Mouse (Mus musculus) megakaryocyte, embryonic 14.5 days (primary cell): ENCODE data around the gene Vwa8. TPM values are rescaled to one million over a fixed set of nuclear protein-coding genes. Genes with fewer than 3 reads are reported as not detected.

Experiments
- H3K27me3 ChIP-seq: replicated peaks from 2 replicates; pipeline ENCODE3; 2012; ENCODE audit warnings: inconsistent platforms
- H3K36me3 ChIP-seq: replicated peaks from 2 replicates; pipeline ENCODE3; 2012; ENCODE audit warnings: low read length, inconsistent platforms, mixed read lengths
- H3K4me1 ChIP-seq: 2 replicates; pipeline ENCODE4 v1.6.1; 2012; ENCODE audit warnings: inconsistent platforms
- H3K4me3 ChIP-seq: replicated peaks from 2 replicates; pipeline ENCODE3; 2012; ENCODE audit warnings: moderate library complexity, mild to moderate bottlenecking, inconsistent platforms
- H3K9me3 ChIP-seq: 2 replicates; pipeline ENCODE4 v1.6.1; 2012; ENCODE audit warnings: inconsistent platforms
- FLI1 ChIP-seq: IDR thresholded peaks from 2 replicates; pipeline ENCODE4 v1.6.1; 2012; ENCODE audit warnings: low read length, inconsistent platforms, mixed read lengths
- GATA1 ChIP-seq: IDR thresholded peaks from 3 replicates; pipeline ENCODE4 v1.6.1; 2012; ENCODE audit warnings: mixed read lengths, low read length, inconsistent platforms, borderline replicate concordance
- polyA plus RNA-seq: library from polyadenylated mRNA; stranded (reverse); fragments of >175 nt; gene quantifications from 2 replicates; pipeline ENCODE4 v1.2.3, GENCODE M21; 2012; ENCODE audit warnings: low replicate concordance; ENCODE audit not compliant: insufficient read depth

The Vwa8 gene
- polyA plus RNA-seq, 1 experiment = 0.75 TPM

GRCm38 (mm10) chr14:79204866-79205265, 356.0 kb downstream of the Vwa8 start:
- Histone ChIP-seq H3K4me1 (peaks cover 52% of the 10 kb centered on the region), H3K9me3 (no peaks in the 10 kb centered on the region), H3K27me3 (no peaks in the 10 kb centered on the region), H3K36me3 (peaks cover 2% of the 10 kb centered on the region), H3K4me3 (no peak overlapping the region)
- TF ChIP-seq GATA1 (no peak), FLI1 (no peak)

GRCm38 (mm10) chr14:79206210-79206609, 357.4 kb downstream of the Vwa8 start:
- Histone ChIP-seq H3K27me3 (no peaks in the 10 kb centered on the region), H3K9me3 (no peaks in the 10 kb centered on the region), H3K36me3 (peaks cover 2% of the 10 kb centered on the region), H3K4me3 (no peak overlapping the region), H3K4me1 (peaks cover 38% of the 10 kb centered on the region)
- TF ChIP-seq GATA1 (no peak), FLI1 (no peak)

- Histone ChIP-seq H3K27me3 (no peaks in the 10 kb centered on the region), H3K4me1 (peaks cover 22% of the 10 kb centered on the region), H3K36me3 (no peaks in the 10 kb centered on the region), H3K4me3 (no peak overlapping the region), H3K9me3 (no peaks in the 10 kb centered on the region)
- TF ChIP-seq GATA1 (no peak), FLI1 (no peak)
These were observed 359.6 kb downstream of the Vwa8 start for GRCm38 (mm10) chr14:79208468-79208867.

- peaks cover 20% of the 10 kb centered on the region for H3K4me1 ChIP-seq
- H3K27me3 ChIP-seq = no peaks in the 10 kb centered on the region
- TF ChIP-seq FLI1 (no peak), GATA1 (no peak)
- no peaks in the 10 kb centered on the region for H3K9me3 ChIP-seq
- no peaks in the 10 kb centered on the region for H3K36me3 ChIP-seq
- no peak overlapping the region for H3K4me3 ChIP-seq
These were observed 361.0 kb downstream of the Vwa8 start for GRCm38 (mm10) chr14:79209813-79210212.

- TF ChIP-seq GATA1 (no peak), FLI1 (no peak)
These were observed 363.6 kb downstream of the Vwa8 start for GRCm38 (mm10) chr14:79212380-79212991.

GRCm38 (mm10) chr14:79214129-79214528, 365.3 kb downstream of the Vwa8 start:
- Histone ChIP-seq H3K4me3 (no peak overlapping the region), H3K36me3 (no peaks in the 10 kb centered on the region), H3K27me3 (no peaks in the 10 kb centered on the region), H3K4me1 (peaks cover 29% of the 10 kb centered on the region), H3K9me3 (no peaks in the 10 kb centered on the region)
- TF ChIP-seq GATA1 (no peak), FLI1 (no peak)

More at GRCm38 (mm10) chr14:79212380-79212991, 363.6 kb downstream of the Vwa8 start:
- H3K9me3 ChIP-seq = no peaks in the 10 kb centered on the region
- H3K4me1 ChIP-seq = peaks cover 25% of the 10 kb centered on the region
- no peaks in the 10 kb centered on the region for H3K27me3 ChIP-seq
- no peaks in the 10 kb centered on the region for H3K36me3 ChIP-seq
- H3K4me3 ChIP-seq = no peak overlapping the region

- H3K4me3 ChIP-seq = no peak overlapping the region
- H3K9me3 ChIP-seq = no peaks in the 10 kb centered on the region
- TF ChIP-seq FLI1 = no peak
- TF ChIP-seq GATA1 = no peak
- no peaks in the 10 kb centered on the region for H3K27me3 ChIP-seq
- H3K36me3 ChIP-seq = no peaks in the 10 kb centered on the region
- H3K4me1 ChIP-seq = peaks cover 30% of the 10 kb centered on the region
These were observed 365.9 kb downstream of the Vwa8 start for GRCm38 (mm10) chr14:79214660-79215249.

- Histone ChIP-seq H3K36me3 (no peaks in the 10 kb centered on the region), H3K9me3 (no peaks in the 10 kb centered on the region), H3K27me3 (no peaks in the 10 kb centered on the region), H3K4me1 (peaks cover 35% of the 10 kb centered on the region), H3K4me3 (no peak overlapping the region)
- no peak for TF ChIP-seq FLI1
- no peak for TF ChIP-seq GATA1
These were observed 367.5 kb downstream of the Vwa8 start for GRCm38 (mm10) chr14:79216366-79216765.

GRCm38 (mm10) chr14:79223431-79224036, 374.7 kb downstream of the Vwa8 start:
- Histone ChIP-seq H3K4me1 (peaks cover 70% of the 10 kb centered on the region), H3K27me3 (no peaks in the 10 kb centered on the region), H3K9me3 (no peaks in the 10 kb centered on the region), H3K4me3 (no peak overlapping the region), H3K36me3 (no peaks in the 10 kb centered on the region)
- TF ChIP-seq FLI1 (no peak), GATA1 (no peak)

- no peaks in the 10 kb centered on the region for H3K9me3 ChIP-seq
- TF ChIP-seq GATA1 = no peak
- TF ChIP-seq FLI1 = no peak
- no peaks in the 10 kb centered on the region for H3K27me3 ChIP-seq
- peaks cover 54% of the 10 kb centered on the region for H3K4me1 ChIP-seq
- no peak overlapping the region for H3K4me3 ChIP-seq
- H3K36me3 ChIP-seq = no peaks in the 10 kb centered on the region
These were observed 376.6 kb downstream of the Vwa8 start for GRCm38 (mm10) chr14:79225458-79225857.
